Mouse (Mus musculus): ENCODE results near the gene Luzp2. TPM values are rescaled to one million over a fixed set of nuclear protein-coding genes. Genes with fewer than 3 reads are reported as not detected.

The Luzp2 gene
- 0.07 TPM for polyA plus RNA-seq (2017; shearing (Covaris generic))

GRCm38 (mm10) chr7:54835372-54835851 is at the start of gene Luzp2:
Gene Luzp2, plus strand, starts transcription at chr7:54835498.

